Mouse (Mus musculus): ENCODE measurements around the gene Xylt1.

DNA sequence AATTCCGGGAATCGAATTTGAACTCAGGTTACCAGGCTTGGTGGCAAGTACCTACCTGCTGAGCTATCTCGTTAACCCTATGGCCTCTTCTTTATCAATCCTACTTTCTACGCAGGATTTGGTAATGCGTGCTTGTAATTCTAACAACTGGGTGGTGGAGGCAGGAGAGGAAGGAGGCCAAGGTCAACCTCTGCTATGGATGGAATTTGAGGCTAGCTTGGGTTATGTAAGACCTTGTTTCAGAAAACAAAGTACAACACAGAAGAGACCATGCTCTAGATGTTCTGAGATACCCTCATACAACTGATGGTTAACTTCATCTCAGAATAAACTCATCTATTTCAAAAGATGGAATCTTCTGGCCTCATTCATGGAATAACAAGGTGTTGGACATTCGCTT, 17.1 kb downstream of the Xylt1 start:
- no peak for TF ChIP-seq CTCF (IDR thresholded peaks at IDR 0.05; ENCODE audit: borderline replicate concordance, insufficient read depth, low read depth, low read length)
- no peak for TF ChIP-seq POLR2A (IDR thresholded peaks at IDR 0.05; ENCODE audit: borderline replicate concordance, insufficient read depth, low read length)
